Mouse (Mus musculus) thymus, postnatal 0 days (tissue): ENCODE measurements around the gene Flrt3. TPM values are rescaled to one million over a fixed set of nuclear protein-coding genes. Genes with fewer than 3 reads are reported as not detected.

Experiments
- DNase-seq: peaks from one replicate; pipeline ENCODE4 v3.0.0-alpha.2; 2015; ENCODE audit warnings: low spot score
- polyA plus RNA-seq: library from polyadenylated mRNA; unstranded; fragments of >200 nt; fragmentation: Nextera tagmentation; extraction: Ambion mirVana; gene quantifications from 2 replicates; pipeline ENCODE4 v1.2.1, GENCODE M21; 2015

Gene Flrt3
- 2.7 and 3.9 TPM in 2 replicates for polyA plus RNA-seq

- peak; percentile 81 for DNase-seq
Measured at GRCm38 (mm10) chr2:140670963-140671702, at the start of gene Flrt3. Gene Flrt3, minus strand, starts transcription at chr2:140671469.

DNA sequence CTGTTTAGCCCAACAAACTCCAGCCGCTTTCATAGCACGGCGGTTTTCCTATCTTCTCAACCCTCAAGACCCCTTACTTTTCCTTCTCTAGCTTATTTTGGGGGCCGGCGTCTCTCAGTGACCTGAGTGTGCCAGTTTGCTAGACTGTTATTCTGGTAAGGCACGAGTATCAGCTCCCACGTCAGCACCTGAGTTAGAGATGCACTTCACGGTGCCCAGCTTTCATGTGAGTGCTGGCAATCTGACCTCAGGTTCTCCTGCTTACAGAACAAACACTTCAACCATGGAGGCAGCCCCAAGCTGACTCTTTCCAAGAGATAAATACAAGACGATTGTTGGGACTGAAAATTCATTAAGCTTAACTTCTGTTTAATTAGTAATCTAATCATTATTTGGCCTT is 46.1 kb upstream of the Flrt3 start:
- no peak for DNase-seq

DNA sequence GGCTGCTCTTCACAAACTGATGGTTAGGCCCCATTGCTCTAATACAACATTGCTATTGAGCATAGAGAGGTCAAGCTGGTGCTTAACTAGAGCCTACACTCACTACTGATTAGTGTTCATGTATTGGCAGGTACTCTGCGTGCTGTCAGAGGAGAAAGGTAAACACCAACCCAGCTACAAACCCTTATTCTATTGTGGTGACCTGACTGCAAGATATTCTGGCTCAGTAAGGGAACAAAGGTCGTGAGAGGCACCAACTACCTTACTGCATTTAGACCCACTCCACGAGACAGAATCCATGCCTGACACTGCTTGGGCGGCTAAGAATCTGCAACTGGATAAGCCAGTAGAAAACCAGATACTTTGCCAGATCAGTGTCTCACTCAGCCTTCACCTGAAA is 44.6 kb upstream of the Flrt3 start:
- no peak for DNase-seq

DNA sequence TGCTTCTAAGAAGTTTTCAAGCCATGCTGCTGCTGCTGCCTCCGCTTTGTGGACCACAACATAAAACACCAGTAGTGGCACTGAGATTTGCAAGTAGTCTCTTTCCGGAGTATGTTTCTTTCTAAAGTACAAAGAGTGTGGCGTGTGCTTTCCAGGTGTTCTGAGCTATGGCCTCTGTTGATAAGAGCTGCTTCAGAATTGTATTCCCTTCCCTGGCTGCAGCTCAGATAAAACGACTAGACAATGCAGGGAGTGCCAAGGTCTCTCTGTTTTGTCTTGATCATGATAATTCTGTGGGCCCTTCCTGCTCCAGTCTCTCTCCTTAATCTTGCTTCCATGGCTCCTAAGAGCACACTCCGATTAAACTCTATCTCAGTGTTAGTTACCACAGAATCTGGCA is 36.3 kb upstream of the Flrt3 start:
- DNase-seq: no peak

GRCm38 (mm10) chr2:140705278-140705677 is 34.0 kb upstream of the Flrt3 start:
- no peak for DNase-seq

DNA sequence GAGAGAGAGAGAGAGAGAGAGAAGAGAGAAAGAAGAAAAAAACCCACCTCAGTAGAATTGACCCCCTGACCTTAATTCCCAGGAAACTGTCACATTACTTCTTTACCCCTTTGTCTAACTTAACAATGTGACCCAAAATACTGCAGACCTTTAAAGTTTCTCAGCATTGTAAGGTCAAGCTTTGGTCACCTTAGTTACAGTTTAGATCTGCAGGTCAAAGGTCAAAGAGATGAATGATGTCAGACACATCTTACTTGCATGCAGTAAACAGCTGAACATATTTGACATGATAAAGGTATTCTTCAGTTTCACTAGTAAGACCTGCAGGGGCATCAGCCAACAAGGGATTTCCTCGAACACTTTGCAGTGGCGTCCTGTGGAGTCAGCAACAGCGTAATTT is 32.9 kb upstream of the Flrt3 start:
- DNase-seq: no peak

- no peak for DNase-seq
Measured at GRCm38 (mm10) chr2:140703377-140703776, 32.1 kb upstream of the Flrt3 start.

GRCm38 (mm10) chr2:140698585-140698984 is 27.3 kb upstream of the Flrt3 start:
- DNase-seq: no peak

GRCm38 (mm10) chr2:140693845-140694244 is 22.6 kb upstream of the Flrt3 start:
- DNase-seq: no peak

DNA sequence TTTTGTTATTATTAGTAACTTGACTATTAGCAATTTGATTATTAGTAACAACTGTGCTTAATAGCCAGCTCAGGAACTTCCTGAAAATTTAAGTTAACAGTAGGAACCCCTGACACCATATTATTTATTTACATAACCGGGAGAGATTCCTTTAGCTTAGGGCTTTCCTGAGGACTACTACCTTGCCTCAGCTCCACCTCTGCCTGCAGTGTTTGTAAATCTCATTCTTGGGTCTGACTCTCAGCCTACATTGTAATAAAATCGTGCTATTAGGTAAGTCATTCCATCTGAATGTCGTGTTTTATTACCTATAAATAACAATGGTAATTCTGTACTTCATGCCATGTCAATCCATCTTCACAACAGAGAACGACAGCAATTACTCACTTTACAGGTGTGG is 21.2 kb upstream of the Flrt3 start:
- DNase-seq: no peak

DNA sequence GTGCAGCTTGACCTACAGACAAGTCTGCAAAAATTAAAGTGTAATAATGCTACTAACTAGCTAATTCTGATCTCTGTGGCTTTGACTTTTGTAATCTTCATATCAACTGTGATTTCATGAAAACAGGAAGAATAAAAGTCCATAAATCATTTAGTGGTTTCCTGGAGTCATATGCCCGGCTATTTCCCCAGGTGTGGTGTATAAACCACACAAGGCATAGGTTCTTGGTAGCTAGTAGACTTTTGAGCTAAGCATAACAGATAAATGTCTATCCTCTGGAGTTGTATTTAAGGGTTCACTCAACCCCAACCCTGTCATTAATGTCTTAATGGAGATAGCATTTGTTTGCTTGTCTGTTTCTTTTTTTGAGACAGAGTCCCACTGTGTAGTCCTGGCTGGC is 20.1 kb upstream of the Flrt3 start:
- DNase-seq: no peak

DNA sequence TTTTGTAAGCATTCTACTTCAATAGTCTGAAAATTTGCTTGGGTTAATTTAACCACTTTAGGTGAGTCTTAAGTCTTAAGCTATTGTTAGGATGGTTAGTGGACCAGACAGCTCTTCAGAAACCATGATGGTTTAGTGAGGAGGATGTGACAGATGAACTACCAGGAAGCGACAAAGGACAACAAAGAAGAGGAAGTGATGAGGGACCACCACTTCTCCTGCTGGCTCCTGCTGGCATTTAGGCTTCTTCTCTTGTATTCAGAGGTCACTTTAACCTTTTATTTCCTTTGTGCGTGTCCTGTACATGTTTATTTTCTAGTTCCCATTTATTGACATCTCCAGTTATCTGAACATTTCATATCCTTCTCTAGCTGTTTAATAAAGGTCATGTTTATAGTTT is 19.6 kb upstream of the Flrt3 start:
- no peak for DNase-seq

DNA sequence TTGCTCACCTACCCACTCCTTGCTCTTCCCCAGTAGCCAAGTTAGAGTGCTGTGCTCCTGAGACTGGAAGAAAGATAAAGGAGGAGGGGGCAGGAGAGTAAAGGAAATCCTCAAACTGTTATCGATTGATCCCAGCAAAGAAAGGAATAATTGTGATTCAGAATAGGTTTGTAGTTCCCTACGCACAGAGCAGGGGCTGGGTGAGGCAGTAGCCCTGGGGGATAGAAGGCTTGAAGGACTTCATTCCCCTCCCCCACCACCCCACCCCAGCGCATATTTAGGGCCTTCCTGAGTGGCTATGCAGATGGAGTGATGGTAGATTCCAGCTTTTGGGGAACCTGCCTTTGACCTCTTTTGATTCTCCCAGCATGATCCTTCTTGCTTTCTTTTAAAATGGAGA is 5.5 kb upstream of the Flrt3 start:
- DNase-seq: no peak

DNA sequence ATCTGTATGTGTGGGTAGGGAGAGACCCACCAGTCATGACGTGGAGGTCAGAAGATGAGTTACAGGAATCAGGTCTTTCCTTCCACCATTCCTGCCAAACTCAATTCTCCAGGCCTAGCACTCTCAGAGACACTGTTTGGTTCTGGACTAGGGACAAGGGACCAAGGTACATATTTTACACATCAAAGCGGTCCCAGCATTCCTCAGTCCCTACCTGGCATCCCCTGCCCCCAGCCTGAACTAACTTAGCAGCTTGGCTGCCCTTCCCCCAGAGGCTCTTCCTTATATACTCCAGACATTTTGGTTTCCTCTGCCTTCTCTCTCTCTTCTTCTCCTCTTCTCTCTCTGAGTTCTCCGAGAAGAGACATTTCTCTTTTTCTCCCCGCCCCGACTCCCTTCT is 2.2 kb upstream of the Flrt3 start:
- DNase-seq: no peak

GRCm38 (mm10) chr2:140670457-140670856 is 812 bp downstream of the Flrt3 start:
- no peak for DNase-seq

GRCm38 (mm10) chr2:140669786-140670185 is 1.5 kb downstream of the Flrt3 start:
- DNase-seq: no peak

GRCm38 (mm10) chr2:140669081-140669480 is 2.2 kb downstream of the Flrt3 start:
- DNase-seq: no peak

DNA sequence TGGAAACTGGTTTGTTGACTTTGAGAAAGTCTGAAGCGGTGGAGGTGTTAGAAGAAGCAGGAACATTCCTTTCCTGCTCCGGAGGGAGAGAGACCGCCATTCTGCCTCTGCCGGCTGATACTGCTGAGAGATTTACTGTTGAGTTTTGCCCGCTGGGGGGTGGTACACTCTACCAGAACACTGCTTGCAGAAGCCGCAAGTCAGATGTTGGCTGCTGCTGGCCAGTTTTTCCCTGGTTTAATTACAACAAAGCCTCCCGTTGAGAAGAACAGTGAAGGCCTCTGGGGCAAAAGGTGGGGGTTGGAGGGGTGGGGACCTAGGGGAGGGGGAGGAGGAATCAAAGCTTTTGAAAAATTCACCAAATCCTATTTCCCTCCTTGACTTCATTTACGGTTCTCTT is 3.0 kb downstream of the Flrt3 start:
- DNase-seq: peak; percentile 5

GRCm38 (mm10) chr2:140667261-140668047 is 3.8 kb downstream of the Flrt3 start:
- DNase-seq: no peak

- DNase-seq: no peak
Measured at GRCm38 (mm10) chr2:140666846-140667245, 4.4 kb downstream of the Flrt3 start.

- no peak for DNase-seq
Measured at GRCm38 (mm10) chr2:140664381-140664780, 6.9 kb downstream of the Flrt3 start.

GRCm38 (mm10) chr2:140662673-140663072 is 8.6 kb downstream of the Flrt3 start:
- DNase-seq: no peak

DNA sequence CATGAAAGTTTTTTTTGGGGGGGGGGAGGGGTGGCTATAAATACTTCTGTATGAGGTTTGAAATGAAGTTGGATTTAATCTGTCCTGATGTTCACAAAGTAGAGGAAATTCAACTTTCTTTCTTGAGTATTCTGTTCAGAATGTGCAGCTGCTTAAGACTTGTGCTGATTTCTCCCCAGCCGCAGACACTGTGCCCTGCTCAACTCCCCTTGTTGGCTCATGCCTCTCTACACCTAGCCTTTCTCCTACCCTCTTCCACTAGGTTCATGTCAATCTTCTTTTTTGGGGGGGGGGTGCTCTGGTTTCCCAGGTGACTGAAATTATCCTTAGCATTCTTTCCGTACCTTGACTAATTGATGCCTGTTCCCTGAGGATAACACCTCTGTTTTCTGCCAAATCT is 17.3 kb downstream of the Flrt3 start:
- DNase-seq: no peak
